Mouse (Mus musculus): ENCODE results near the gene Pla2g15. TPM values are rescaled to one million over a fixed set of nuclear protein-coding genes. Genes with fewer than 3 reads are reported as not detected.

The Pla2g15 gene
- 26.8 TPM for polyA plus RNA-seq (2014; fragmentation: Illumina TruSeq; extraction: RNeasy Lipid Tissue Mini Kit (QIAGEN cat#74804); ENCODE audit: insufficient read depth, low read depth, low replicate concordance)

DNA sequence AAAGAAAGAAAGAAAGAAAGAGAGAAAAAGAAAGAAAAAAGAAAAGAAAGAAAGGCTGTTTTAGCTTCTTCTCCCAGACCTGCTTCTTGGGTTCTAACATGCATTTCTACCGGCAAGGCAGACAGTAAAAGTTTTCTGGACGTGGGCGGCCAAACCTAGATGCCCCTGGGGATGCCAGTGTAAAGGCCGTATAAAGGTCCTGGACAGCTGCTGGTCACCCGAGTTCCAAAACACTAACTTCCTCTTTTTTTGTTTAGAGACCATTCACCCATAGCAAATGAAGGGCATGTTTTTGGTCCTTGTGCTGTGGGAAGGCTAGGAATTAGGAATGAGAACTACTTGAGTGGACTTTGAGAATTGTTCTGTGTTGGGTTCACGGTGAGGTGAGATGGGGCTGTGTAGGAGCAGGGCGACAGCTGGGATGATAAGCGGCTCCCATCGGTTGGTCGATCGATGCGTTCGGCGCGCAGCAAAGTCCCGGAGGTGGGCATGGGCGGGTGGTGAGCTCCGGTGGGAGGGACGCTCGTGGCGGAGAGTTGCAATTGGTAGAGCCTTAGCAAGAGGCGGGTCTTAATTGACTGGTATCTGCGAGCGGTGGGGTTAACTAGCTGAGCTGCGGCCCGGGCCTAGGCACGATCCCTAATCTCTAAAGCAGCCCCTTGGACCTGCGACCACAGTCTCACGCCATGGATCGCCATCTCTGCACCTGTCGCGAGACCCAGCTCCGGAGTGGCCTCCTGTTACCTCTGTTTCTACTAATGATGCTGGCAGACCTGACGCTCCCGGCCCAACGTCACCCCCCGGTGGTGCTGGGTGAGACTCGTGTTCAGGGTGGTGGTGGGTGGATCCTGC is at the start of gene Pla2g15:
TSS of gene Pla2g15 (plus strand) at position 599 of the 852 bp plus-strand sequence.

DNA sequence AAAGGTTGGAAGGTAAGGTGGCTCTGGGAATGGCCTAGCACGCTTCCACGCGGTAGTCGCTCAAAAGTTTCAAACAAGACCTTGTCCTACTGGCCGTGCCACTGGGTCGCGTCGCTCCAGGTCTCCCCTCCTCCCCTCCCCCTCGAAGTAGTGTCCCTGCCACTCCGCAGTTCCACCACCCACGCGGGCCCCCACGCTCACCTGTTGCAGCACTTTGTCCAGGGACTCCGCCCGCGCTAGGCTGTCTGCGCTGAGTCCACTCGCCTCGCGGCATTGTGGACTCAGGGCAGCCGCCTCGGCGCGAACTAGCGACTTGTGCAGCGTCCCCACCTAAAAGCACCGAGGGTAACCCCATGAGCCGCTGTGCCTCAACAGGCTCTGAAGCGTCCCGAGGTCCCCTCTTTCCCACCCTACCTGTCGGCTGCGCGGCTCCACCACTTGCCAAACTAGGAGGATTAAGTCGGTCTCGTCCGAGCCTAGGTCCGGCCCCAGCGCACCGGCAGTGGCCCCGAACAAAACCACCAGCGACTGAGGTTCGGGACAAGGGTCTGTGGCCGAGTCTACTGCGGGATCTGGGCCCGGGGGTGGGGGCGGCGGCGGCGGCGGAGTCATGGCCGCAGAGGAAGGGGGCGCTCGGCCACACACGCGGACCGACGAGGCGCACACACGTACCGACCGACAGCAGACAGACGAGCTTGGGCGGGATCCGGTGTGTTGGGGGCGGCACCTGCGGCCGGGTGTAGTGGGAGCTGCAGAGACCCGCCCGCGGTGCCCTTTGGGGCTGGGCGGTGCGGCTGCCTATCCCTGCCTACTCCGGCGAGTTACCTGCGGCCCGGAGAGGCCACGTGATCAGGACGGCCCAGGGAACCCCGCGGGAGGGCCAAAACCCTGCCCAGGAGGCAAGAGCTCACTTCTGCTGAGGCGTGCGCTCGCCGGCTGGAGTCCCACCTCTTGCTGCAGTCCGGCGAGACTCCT is 13.8 kb upstream of the Pla2g15 start, which contains the start of gene Esrp2:
TSS of gene Esrp2 (minus strand) at position 819 of the 975 bp plus-strand sequence.

DNA sequence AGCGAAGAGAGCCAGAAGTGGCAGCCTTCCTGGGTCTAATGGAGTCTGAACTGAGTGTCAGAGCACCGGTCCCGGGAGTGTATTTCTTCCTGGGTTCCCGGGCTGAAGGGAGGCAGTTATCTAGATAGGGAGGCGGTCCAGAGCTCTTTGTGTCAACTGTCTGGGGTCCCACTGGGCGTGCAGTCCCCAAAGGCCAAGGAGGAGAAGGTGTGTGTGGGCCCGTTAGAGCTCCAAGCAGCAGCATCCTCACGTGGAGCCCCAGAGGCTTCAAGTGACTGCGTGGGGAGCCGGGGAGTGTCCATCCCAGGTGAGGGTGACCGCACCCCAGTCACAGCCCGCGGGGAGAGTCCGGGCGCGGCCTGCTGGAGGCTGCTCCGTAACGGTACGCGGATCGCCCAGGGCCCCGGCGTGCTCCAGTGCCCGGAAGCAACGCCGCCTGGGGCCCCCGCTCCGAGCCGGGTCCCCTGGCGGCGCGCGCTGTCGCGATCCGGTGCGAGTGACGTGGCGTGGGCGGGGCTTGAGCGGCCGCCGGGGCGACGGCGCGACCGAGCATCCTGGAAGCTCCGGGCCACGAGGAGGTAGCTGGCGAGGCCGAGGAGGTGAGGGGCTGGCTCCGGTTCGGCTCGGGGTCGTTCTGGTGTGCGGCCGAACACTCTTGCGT is 18.3 kb downstream of the Pla2g15 start, which contains the start of gene Slc7a6:
TSS of gene Slc7a6 (plus strand) at position 502 of the 661 bp plus-strand sequence.

DNA sequence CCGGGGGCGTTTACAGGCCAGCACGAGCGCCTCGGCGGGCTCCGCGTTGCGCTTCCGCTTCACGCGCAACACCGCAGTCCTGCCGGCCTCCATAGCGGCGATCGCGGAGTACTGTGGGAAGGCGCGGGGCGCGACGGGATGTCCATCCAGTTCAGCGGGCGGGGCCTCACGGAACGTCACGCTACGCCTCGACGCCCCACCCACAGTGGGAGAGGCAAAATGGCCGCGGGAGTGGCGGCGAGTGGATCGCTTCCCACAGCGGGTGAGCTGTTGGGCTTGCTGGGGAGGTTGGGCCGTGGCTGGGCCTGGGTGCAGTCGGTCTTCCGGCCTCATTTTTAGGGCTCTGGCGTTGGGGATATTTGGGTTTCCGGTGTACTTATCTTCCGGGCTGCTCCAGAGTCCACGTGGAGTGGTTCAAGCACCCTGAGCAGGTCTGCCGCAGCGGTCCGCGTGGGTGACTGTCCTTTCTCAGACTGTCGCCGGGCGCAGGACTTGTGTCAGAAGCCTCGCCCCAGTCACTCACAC is 60.7 kb downstream of the Pla2g15 start, which contains the start of the genes Slc7a6os and Prmt7:
TSS of gene Slc7a6os (minus strand) at position 115 of the 525 bp plus-strand sequence.
TSS of gene Prmt7 (plus strand) at position 116 of the 525 bp plus-strand sequence.

Other genes starting within 250 kb of the Pla2g15 start
- 11.8 TPM for gene Pskh1, start 250.0 kb upstream of the Pla2g15 start, polyA plus RNA-seq (2014; fragmentation: Illumina TruSeq; extraction: RNeasy Lipid Tissue Mini Kit (QIAGEN cat#74804); ENCODE audit: insufficient read depth, low read depth, low replicate concordance)
- gene Ctrl, start 216.5 kb upstream of the Pla2g15 start, polyA plus RNA-seq (2014; fragmentation: Illumina TruSeq; extraction: RNeasy Lipid Tissue Mini Kit (QIAGEN cat#74804); ENCODE audit: insufficient read depth, low read depth, low replicate concordance): 0.77 TPM
- 150 TPM for gene Psmb10, start 212.0 kb upstream of the Pla2g15 start, polyA plus RNA-seq (2014; fragmentation: Illumina TruSeq; extraction: RNeasy Lipid Tissue Mini Kit (QIAGEN cat#74804); ENCODE audit: insufficient read depth, low read depth, low replicate concordance)
- 1.00 TPM for gene Lcat, start 207.0 kb upstream of the Pla2g15 start, polyA plus RNA-seq (2014; fragmentation: Illumina TruSeq; extraction: RNeasy Lipid Tissue Mini Kit (QIAGEN cat#74804); ENCODE audit: insufficient read depth, low read depth, low replicate concordance)
- gene Slc12a4, start 184.3 kb upstream of the Pla2g15 start, polyA plus RNA-seq (2014; fragmentation: Illumina TruSeq; extraction: RNeasy Lipid Tissue Mini Kit (QIAGEN cat#74804); ENCODE audit: insufficient read depth, low read depth, low replicate concordance): 21.9 TPM
- not detected for gene Dpep3, start 171.0 kb upstream of the Pla2g15 start, polyA plus RNA-seq (2014; fragmentation: Illumina TruSeq; extraction: RNeasy Lipid Tissue Mini Kit (QIAGEN cat#74804); ENCODE audit: insufficient read depth, low read depth, low replicate concordance)
- 7.0 TPM for gene Dus2, start 159.1 kb upstream of the Pla2g15 start, polyA plus RNA-seq (2014; fragmentation: Illumina TruSeq; extraction: RNeasy Lipid Tissue Mini Kit (QIAGEN cat#74804); ENCODE audit: insufficient read depth, low read depth, low replicate concordance)
- not detected for gene Dpep2nb, start 144.4 kb upstream of the Pla2g15 start, polyA plus RNA-seq (2014; fragmentation: Illumina TruSeq; extraction: RNeasy Lipid Tissue Mini Kit (QIAGEN cat#74804); ENCODE audit: insufficient read depth, low read depth, low replicate concordance)
- 4.4 TPM for gene Ddx28, start 138.5 kb upstream of the Pla2g15 start, polyA plus RNA-seq (2014; fragmentation: Illumina TruSeq; extraction: RNeasy Lipid Tissue Mini Kit (QIAGEN cat#74804); ENCODE audit: insufficient read depth, low read depth, low replicate concordance)
- 10.7 TPM for gene Nfatc3, start 91.6 kb upstream of the Pla2g15 start, polyA plus RNA-seq (2014; fragmentation: Illumina TruSeq; extraction: RNeasy Lipid Tissue Mini Kit (QIAGEN cat#74804); ENCODE audit: insufficient read depth, low read depth, low replicate concordance)
- 11.1 TPM for gene Esrp2, start 13.4 kb upstream of the Pla2g15 start, polyA plus RNA-seq (2014; fragmentation: Illumina TruSeq; extraction: RNeasy Lipid Tissue Mini Kit (QIAGEN cat#74804); ENCODE audit: insufficient read depth, low read depth, low replicate concordance)
- gene Slc7a6, start 18.5 kb downstream of the Pla2g15 start, polyA plus RNA-seq (2014; fragmentation: Illumina TruSeq; extraction: RNeasy Lipid Tissue Mini Kit (QIAGEN cat#74804); ENCODE audit: insufficient read depth, low read depth, low replicate concordance): 6.6 TPM
- gene Slc7a6os, start 60.5 kb downstream of the Pla2g15 start, polyA plus RNA-seq (2014; fragmentation: Illumina TruSeq; extraction: RNeasy Lipid Tissue Mini Kit (QIAGEN cat#74804); ENCODE audit: insufficient read depth, low read depth, low replicate concordance): 24.3 TPM
- 9.5 TPM for gene Prmt7, start 60.5 kb downstream of the Pla2g15 start, polyA plus RNA-seq (2014; fragmentation: Illumina TruSeq; extraction: RNeasy Lipid Tissue Mini Kit (QIAGEN cat#74804); ENCODE audit: insufficient read depth, low read depth, low replicate concordance)
- gene Smpd3, start 187.6 kb downstream of the Pla2g15 start, polyA plus RNA-seq (2014; fragmentation: Illumina TruSeq; extraction: RNeasy Lipid Tissue Mini Kit (QIAGEN cat#74804); ENCODE audit: insufficient read depth, low read depth, low replicate concordance): 1.6 TPM

Measured in lung, adult 10 weeks (tissue).